Mouse (Mus musculus) cerebellum, postnatal 4 days (tissue): Measurements from ENCODE around the gene Fxr1.
A peak's percentile ranks its signal among the peaks of the same experiment; 100 is the strongest.
"Not testable (repeated sequence)": the region's sequence is repeated elsewhere in the genome, so short reads cannot be mapped to it uniquely, and the experiment has no call there.

Source experiments
- DNase-seq, 2 experiments: peaks; one replicate each; pipeline ENCODE4 v3.0.0; 2022; ENCODE audit warnings: low spot score in 2 of 2, mixed read lengths in 1 of 2

The Fxr1 gene

GRCm38 (mm10) chr3:34019540-34020381 is at the start of gene Fxr1:
Gene Fxr1 (plus strand): TSS chr3:34019943.
- DNase-seq = peak; percentile 61 to 77

DNA sequence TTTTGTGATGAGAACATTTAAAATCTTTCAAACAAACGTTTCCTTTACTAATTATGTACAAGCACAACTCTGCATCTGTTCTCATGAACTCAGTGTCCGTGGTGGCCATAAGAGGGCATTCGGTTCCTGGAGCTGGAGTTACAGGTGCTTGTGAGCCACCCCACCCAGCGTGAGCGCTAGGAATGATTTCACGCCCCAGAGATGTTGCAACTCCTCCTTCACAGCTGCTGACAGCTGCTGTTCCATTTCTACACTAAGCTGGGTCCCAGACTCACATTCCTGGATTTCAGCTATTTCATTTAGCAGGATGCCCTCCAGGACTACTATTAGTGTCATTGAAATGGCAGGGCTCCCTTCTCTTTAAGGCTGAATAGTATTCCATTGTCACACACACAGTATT is 40.3 kb upstream of the Fxr1 start:
- no peak for DNase-seq

- DNase-seq = no peak
Observed at GRCm38 (mm10) chr3:33982746-33983145, 37.0 kb upstream of the Fxr1 start.

- DNase-seq = no peak
Observed at GRCm38 (mm10) chr3:33989302-33989701, 30.4 kb upstream of the Fxr1 start.

GRCm38 (mm10) chr3:33990451-33990850 is 29.3 kb upstream of the Fxr1 start:
- no peak for DNase-seq

- no peak for DNase-seq
Observed at GRCm38 (mm10) chr3:33990921-33991320, 28.8 kb upstream of the Fxr1 start.

GRCm38 (mm10) chr3:33993421-33994126 is 26.2 kb upstream of the Fxr1 start:
- no peak for DNase-seq

DNA sequence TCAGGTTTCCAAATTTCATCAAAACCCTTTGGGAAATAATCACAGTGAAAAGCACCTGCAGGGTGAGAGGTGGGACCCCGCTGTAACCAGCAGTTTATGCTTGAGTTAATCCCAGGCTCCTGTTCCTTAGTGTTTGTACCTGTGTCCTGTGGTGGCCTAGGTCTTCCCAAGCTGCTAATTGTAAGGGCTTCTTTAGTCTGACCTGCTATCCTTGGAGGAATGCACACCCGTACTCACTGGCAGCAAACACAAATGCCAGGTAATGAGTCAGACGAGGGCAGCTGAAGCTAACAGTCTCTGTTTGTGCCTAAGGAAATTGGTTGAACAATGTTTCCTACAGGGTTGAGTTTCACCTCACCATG is 25.6 kb upstream of the Fxr1 start:
- DNase-seq = no peak

DNA sequence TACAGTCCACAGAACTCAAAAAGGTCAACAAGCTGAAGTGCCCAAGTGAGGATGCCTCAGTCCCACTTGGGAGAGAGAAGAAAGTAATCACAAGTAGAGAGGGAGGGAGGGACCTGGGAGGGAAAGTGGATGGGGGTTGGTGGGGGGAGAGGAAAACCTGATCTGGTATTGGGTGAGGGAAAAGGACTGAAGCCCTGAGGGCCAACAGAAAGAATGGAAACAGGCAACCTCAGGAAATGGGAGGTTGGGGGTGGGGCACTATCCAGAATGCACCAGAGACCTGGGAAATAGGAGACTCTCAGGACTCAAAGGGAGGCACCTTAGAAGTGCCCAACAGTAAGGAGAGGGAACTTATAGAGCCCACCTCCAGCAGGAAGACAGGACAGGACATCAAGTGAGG is 18.1 kb upstream of the Fxr1 start:
- DNase-seq = not testable (repeated sequence)

DNA sequence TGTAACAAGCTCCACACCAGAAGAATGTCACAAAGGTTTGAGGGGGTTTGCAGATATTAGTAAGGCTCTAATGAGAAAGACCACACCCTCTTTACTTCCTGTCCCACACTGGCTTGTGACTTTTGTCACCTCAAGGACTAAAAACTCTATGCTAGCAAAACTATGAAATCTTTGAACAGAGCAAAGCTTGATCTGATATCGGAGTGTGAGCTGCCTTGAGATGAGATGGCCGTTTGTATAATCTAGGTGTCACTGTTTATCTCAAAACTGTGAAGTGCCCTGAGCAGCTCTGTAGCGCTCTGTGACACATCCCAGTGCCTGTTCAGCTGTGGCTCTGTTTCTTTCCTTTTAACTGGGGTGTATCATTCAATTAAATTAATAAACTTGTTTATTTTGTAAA is 15.9 kb upstream of the Fxr1 start:
- DNase-seq = no peak

DNA sequence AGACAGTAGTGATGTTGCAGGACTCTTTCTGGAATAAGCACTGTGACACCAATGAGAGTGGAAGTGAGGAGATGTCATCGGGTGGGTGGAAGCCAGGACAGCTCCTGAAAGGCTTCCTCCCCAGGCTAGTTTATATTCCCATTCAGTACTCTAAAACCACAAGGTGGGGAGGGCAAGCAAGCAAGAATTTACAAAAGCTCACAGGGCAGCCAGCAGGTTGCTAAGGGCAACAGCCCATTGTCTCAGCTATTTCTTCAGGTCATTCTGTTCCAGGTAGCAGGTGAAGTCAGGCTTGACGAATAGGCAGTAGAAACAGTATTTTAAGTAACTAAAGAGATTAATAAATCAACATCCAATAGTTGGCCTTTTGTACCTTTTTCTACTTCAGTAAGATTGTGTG is 13.4 kb upstream of the Fxr1 start:
- DNase-seq = no peak

- DNase-seq = no peak
Observed at GRCm38 (mm10) chr3:34006824-34007223, 12.9 kb upstream of the Fxr1 start.

- no peak for DNase-seq
Observed at GRCm38 (mm10) chr3:34007611-34008010, 12.1 kb upstream of the Fxr1 start.

GRCm38 (mm10) chr3:34008191-34008590 is 11.6 kb upstream of the Fxr1 start:
- DNase-seq = no peak

- DNase-seq = no peak
Observed at GRCm38 (mm10) chr3:34020382-34021258, 877 bp downstream of the Fxr1 start.

DNA sequence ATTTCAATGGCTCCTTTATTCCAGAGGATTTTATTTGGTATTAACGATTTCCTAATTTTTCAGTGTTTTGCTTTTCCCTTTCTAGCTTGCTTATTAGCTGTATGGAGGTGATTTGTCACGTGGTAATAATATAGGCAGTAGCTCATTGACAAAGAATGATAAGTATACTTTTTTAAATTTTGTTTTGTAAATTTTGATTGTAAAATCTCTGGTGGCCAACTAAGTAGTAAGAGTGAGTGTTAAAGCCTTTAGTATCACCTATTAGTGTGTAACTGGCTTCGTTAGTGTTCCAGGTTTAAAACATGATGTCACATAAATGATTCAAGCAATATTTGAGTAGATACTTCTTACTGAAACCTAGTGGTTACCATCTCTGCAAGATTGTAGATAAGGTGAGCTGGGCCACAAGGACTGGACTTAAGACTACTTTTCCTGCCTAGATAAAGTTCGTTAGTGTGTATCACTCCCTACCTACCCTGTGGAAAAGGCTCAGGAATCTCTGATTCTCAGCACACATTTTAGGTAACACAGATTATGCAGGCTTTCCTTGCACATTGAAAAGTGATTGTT is 1.6 kb downstream of the Fxr1 start:
- DNase-seq = no peak

DNA sequence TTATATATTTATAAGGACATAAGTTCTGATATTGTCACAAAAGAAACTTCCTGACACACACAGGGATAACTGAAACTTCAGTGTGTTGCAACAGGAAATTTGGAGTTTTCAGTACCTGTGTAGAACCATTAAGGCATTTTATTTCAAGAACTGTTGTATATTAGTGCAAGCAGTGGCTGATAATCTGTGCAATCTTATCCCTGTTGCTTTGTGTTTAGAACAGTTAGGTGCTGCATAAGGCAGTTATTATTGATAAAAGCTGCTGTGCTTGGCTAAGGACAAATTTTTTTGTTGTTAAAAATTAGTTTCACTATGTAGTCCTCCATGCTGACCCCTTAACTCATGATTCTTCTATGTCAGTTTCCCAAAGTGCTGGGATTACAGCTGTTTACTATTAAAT is 9.2 kb downstream of the Fxr1 start:
- DNase-seq = no peak

DNA sequence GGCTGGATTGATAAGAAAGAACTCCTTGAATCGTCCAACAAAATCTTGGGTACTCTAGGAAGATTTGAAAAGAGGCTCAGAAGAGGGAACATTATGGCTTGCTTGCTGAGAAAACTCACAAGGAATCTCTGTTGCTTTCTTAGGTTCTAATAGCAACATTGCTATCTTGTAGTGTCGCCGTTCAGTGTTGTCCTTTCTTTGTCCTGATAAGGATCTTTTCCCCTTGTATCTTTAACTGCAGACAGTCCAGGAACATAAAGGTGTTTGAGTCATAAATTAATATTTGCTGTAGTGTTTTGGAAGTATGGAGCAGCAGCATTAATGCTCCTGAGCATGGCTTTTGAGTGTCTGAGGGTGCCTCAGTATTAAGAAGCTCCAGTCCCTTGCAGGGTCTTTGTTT is 10.9 kb downstream of the Fxr1 start:
- DNase-seq = no peak

GRCm38 (mm10) chr3:34033720-34034364 is 14.1 kb downstream of the Fxr1 start:
- no peak for DNase-seq

- DNase-seq = no peak
Observed at GRCm38 (mm10) chr3:34034803-34035202, 15.1 kb downstream of the Fxr1 start.

GRCm38 (mm10) chr3:34035706-34036105 is 16.0 kb downstream of the Fxr1 start:
- no peak for DNase-seq
